Mouse (Mus musculus) liver, embryonic 14.5 days (tissue): ENCODE results near the gene Olfr933.

Experiments
- CTCF ChIP-seq: IDR thresholded peaks from 2 replicates; pipeline ENCODE4 v1.5.1; 2016; ENCODE audit warnings: antibody characterized with exemption, low read depth, control low read depth
- EP300 ChIP-seq: IDR thresholded peaks from 2 replicates; pipeline ENCODE4 v1.6.1; 2016; ENCODE audit warnings: antibody characterized with exemption, low read depth

DNA sequence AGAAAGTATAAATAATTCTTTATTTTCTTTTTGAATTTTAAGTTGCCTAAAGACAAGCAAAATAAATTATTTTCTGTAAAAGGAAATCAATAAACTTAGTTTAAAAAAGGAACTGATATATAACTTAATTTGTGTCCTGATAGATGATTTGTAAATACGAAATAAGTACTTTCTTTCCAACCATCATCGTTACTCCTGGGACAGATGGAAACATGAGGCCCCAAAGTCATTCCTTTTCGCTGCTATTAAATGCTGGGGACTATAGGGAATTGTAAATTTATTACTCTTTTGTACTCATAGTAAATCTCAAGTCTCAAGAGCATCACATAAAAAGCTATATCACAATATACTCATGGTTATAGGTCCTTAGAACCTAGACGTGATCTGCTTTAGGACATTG lies at the start of gene Olfr933:
- TF ChIP-seq CTCF (no peak), EP300 (no peak)
